Mouse (Mus musculus): Measurements from ENCODE around the gene Kirrel3.

- TF ChIP-seq POLR2A (IDR thresholded peaks at IDR 0.05; ENCODE audit: borderline replicate concordance, low read depth, low read length), result no peak
- no peak for TF ChIP-seq CTCF (IDR thresholded peaks at IDR 0.05; ENCODE audit: low read depth, low read length)
Observed at GRCm38 (mm10) chr9:34605486-34605885, 119.8 kb downstream of the Kirrel3 start.
